Mouse (Mus musculus): ENCODE measurements around the gene Ifrd1. TPM values are rescaled to one million over a fixed set of nuclear protein-coding genes. Genes with fewer than 3 reads are reported as not detected.

Ifrd1 gene
- 40.3 and 44.5 TPM in 2 replicates for polyA plus RNA-seq (2015; fragmentation: Nextera tagmentation; extraction: Ambion mirVana)

DNA sequence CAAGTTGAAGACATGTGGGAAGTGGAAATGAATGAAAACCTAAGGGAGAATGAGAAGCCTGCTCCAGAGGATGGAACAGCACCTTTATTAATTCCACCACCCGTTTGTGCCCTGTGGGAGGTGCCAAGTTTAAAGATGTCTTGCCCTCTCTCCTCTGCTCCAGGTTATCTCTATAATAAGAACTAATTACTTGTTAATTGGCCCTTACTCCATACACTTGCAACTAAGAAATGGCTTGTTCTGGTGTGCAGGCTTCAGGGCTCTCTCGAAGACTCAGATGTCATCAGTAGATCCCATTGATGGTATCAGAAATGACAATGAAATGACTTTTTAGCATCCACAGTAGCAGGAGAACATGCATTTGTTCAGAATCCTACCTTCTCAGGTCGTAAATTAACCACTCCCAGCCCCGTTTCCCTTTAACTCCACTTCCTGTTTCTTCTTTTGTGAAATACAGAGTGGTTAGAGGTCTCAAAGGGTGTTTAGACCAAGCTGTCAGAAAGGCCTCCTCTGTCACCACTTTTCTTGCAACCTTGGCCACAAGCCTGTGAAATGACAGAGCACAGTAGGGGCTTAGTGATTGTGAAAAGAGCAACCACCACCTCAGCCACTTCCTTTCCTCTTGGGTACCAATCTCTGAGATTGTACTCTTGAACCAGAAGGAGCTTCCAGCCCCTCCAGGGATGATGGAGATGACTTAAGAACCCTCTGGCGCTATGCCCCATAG, at the start of gene Ifrd1:
Gene Ifrd1, minus strand, starts transcription at position 51 of the 727 bp plus-strand sequence.
- Histone ChIP-seq H3K9ac (ENCODE audit: low read depth, low read length) (no peak within 1 kb of the TSS), H3K4me1 (ENCODE audit: control insufficient read depth, low read depth, low read length) (peaks cover 10% of the 10 kb centered on the region), H3K9me3 (replicated peaks; ENCODE audit: control insufficient read depth, low read length) (no peaks in the 10 kb centered on the region), H3K36me3 (ENCODE audit: control insufficient read depth, insufficient read depth) (no peaks in the 10 kb centered on the region), H3K4me2 (ENCODE audit: low read depth, low read length) (peak within 1 kb of the TSS; percentile 13), H3K27ac (ENCODE audit: low read length) (no peak within 1 kb of the TSS), H3K27me3 (ENCODE audit: control insufficient read depth, insufficient read depth, low read depth, low read length) (no peaks in the 10 kb centered on the region), H3K4me3 (ENCODE audit: low read depth, low read length) (no peak within 1 kb of the TSS)
- ATAC-seq (ENCODE audit: low read depth): no peak
- 35% methylated on average over 5 of the region's 5 CpGs for WGBS (ENCODE audit: insufficient replicate concordance)

DNA sequence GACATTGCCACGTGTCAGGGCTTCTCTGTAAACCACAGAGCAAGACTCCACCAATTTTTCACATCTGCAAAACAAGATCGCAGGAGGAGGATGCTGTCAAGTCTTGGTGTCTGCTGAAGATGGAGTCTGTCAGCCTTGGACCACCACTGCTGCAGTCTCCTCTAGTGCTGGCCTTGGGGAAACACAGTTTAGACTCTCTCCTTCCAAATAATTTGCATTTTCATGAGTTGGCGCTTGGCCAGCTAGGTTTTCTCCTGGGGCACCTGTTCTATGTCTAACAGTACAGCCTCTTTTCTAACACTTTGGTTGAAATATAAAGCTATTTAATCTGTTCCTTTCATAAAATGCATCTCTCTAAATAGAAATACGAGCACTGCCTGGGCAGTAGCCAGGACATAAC, 38.2 kb upstream of the Ifrd1 start:
- Histone ChIP-seq H3K4me2 (ENCODE audit: low read depth, low read length) (no peak overlapping the region), H3K9ac (ENCODE audit: low read depth, low read length) (no peak overlapping the region), H3K27me3 (ENCODE audit: control insufficient read depth, insufficient read depth, low read depth, low read length) (no peaks in the 10 kb centered on the region), H3K27ac (ENCODE audit: low read length) (no peak overlapping the region), H3K9me3 (replicated peaks; ENCODE audit: control insufficient read depth, low read length) (no peaks in the 10 kb centered on the region), H3K4me3 (ENCODE audit: low read depth, low read length) (no peak overlapping the region), H3K4me1 (ENCODE audit: control insufficient read depth, low read depth, low read length) (no peaks in the 10 kb centered on the region), H3K36me3 (ENCODE audit: control insufficient read depth, insufficient read depth) (no peaks in the 10 kb centered on the region)
- 49% methylated on average over 4 of the region's 4 CpGs for WGBS (ENCODE audit: insufficient replicate concordance)
- no peak for ATAC-seq (ENCODE audit: low read depth)

DNA sequence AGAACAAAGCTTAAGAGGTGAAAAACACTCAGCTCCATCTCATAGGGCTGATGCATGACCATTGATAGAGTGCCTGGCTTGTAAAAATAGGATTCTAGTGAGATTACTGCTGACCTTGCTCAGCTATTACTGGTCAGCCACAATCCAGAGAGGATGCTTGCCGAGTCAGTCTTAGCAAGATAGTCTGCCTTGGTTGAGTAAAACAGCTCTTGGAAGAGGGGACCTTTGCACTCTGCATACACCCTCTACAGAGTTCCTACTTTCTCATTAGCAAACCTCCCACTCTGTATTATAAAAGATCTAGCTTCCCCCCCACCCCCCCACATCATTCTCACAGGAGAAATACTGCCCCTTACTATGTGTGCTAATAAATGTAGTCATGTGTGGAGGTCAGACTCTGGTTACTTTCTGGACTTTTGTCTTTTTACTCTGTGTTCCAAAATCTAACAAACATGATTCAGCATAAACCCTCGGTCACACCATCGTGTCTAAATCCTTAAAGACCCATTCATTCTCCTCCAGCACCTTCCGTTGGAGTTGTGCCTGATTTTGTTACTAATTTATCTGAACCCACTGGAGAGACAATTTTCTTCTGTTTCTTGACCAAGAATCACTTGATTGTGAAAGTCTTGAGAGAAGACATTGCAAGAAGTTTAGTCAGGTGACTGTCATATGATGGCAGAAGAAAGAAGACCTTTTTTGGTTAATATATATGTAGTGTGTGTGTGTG, 32.5 kb upstream of the Ifrd1 start:
- Histone ChIP-seq H3K27ac (ENCODE audit: low read length) (no peak overlapping the region), H3K36me3 (ENCODE audit: control insufficient read depth, insufficient read depth) (no peaks in the 10 kb centered on the region), H3K4me3 (ENCODE audit: low read depth, low read length) (no peak overlapping the region), H3K4me1 (ENCODE audit: control insufficient read depth, low read depth, low read length) (no peaks in the 10 kb centered on the region), H3K27me3 (ENCODE audit: control insufficient read depth, insufficient read depth, low read depth, low read length) (no peaks in the 10 kb centered on the region), H3K4me2 (ENCODE audit: low read depth, low read length) (no peak overlapping the region), H3K9me3 (replicated peaks; ENCODE audit: control insufficient read depth, low read length) (no peaks in the 10 kb centered on the region), H3K9ac (ENCODE audit: low read depth, low read length) (no peak overlapping the region)
- ATAC-seq (ENCODE audit: low read depth): no peak
- 61% methylated on average over 4 of the region's 4 CpGs for WGBS (ENCODE audit: insufficient replicate concordance)

DNA sequence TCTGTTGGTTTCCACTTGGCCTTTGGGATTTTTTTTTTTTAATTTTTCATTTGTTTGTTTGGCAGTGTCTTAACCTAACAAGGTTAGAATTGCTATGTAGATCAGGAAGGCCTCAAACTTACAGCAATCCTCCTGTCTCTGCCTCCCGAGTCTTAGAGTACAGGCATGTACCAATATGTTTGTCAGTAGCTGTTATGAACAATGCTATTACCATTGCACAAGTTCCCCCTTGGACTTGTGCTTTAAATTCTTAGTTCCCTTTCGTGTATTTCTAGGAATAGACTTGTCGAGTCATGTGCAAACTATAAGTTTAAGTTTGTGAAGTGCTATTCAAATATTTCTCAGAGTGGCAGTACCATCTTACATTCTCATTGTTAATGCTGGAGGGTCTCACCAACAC, 29.3 kb upstream of the Ifrd1 start:
- no peak for ATAC-seq (ENCODE audit: low read depth)
- no peak overlapping the region for H3K27ac ChIP-seq (ENCODE audit: low read length)
- H3K27me3 ChIP-seq (ENCODE audit: control insufficient read depth, insufficient read depth, low read depth, low read length): no peaks in the 10 kb centered on the region
- H3K36me3 ChIP-seq (ENCODE audit: control insufficient read depth, insufficient read depth): no peaks in the 10 kb centered on the region
- H3K4me2 ChIP-seq (ENCODE audit: low read depth, low read length): no peak overlapping the region
- 45% methylated on average over 3 of the region's 3 CpGs for WGBS (ENCODE audit: insufficient replicate concordance)
- H3K4me1 ChIP-seq (ENCODE audit: control insufficient read depth, low read depth, low read length): no peaks in the 10 kb centered on the region
- H3K9ac ChIP-seq (ENCODE audit: low read depth, low read length): no peak overlapping the region
- no peak overlapping the region for H3K4me3 ChIP-seq (ENCODE audit: low read depth, low read length)
- H3K9me3 ChIP-seq (replicated peaks; ENCODE audit: control insufficient read depth, low read length): no peaks in the 10 kb centered on the region

DNA sequence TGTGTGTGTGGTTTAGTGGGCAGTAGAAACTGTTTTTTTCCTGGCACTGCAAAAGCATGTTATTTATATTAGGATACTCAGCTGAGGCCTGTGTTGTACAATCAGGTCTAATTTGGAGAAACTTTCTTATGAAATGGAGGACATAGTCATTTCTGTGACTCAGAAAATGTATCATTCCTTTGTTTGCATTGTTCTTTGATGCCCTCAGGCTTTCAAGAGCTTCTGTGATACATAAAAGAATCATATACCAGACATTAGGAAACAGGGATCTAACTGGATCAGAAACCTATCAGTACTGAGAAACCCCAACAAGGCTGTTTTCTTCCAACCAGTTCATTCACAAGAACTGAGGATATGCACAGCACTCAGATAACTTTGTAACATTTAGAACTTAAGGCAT, 26.6 kb upstream of the Ifrd1 start:
- no peak for ATAC-seq (ENCODE audit: low read depth)
- Histone ChIP-seq H3K4me3 (ENCODE audit: low read depth, low read length) (no peak overlapping the region), H3K9me3 (replicated peaks; ENCODE audit: control insufficient read depth, low read length) (no peaks in the 10 kb centered on the region), H3K9ac (ENCODE audit: low read depth, low read length) (no peak overlapping the region), H3K27me3 (ENCODE audit: control insufficient read depth, insufficient read depth, low read depth, low read length) (no peaks in the 10 kb centered on the region), H3K27ac (ENCODE audit: low read length) (no peak overlapping the region), H3K36me3 (ENCODE audit: control insufficient read depth, insufficient read depth) (no peaks in the 10 kb centered on the region), H3K4me2 (ENCODE audit: low read depth, low read length) (no peak overlapping the region), H3K4me1 (ENCODE audit: control insufficient read depth, low read depth, low read length) (no peaks in the 10 kb centered on the region)

DNA sequence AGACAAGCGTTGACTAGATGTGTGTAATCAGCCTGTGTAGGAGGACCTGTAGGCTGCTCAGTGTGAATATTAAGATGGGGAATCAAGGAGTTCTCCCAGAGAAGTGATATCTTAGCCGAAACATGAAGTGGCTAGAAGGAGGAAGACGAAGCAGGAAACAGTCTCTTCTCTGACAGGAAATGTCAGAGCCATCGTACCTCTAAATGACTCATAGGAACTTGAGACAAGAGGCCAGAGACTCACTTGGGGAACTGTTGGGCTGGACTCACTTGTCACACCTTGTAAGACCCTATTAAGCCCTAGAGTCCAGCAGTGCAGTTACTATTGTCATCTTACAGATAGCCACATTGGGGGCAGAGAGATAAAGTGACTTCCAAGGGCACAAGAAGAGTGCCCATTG, 25.0 kb upstream of the Ifrd1 start:
- no peaks in the 10 kb centered on the region for H3K4me1 ChIP-seq (ENCODE audit: control insufficient read depth, low read depth, low read length)
- no peak overlapping the region for H3K9ac ChIP-seq (ENCODE audit: low read depth, low read length)
- H3K9me3 ChIP-seq (replicated peaks; ENCODE audit: control insufficient read depth, low read length): no peaks in the 10 kb centered on the region
- WGBS (ENCODE audit: insufficient replicate concordance): 25% methylated on average over 4 of the region's 4 CpGs
- no peak overlapping the region for H3K4me3 ChIP-seq (ENCODE audit: low read depth, low read length)
- H3K4me2 ChIP-seq (ENCODE audit: low read depth, low read length): no peak overlapping the region
- no peaks in the 10 kb centered on the region for H3K27me3 ChIP-seq (ENCODE audit: control insufficient read depth, insufficient read depth, low read depth, low read length)
- ATAC-seq (ENCODE audit: low read depth): no peak
- no peak overlapping the region for H3K27ac ChIP-seq (ENCODE audit: low read length)
- no peaks in the 10 kb centered on the region for H3K36me3 ChIP-seq (ENCODE audit: control insufficient read depth, insufficient read depth)

DNA sequence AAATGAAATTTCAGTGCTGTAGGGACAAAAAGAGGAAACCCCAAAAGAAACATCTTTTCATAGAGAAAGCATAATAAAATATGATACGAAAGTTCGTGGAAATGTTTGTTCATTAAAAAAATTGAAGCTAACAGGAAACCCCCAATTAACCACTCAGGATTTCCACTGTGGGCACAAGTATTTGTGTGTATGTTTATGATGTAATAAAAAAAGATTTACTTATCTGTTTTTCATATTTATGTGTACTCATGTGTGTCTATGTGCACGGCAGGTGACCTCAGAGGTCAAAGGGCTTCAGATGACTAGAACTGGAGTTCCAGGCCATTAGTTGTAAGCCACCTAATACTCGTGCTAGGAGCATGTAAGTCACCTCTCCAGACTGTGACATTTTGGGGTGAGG, 24.4 kb upstream of the Ifrd1 start:
- Histone ChIP-seq H3K9me3 (replicated peaks; ENCODE audit: control insufficient read depth, low read length) (no peaks in the 10 kb centered on the region), H3K4me1 (ENCODE audit: control insufficient read depth, low read depth, low read length) (no peaks in the 10 kb centered on the region), H3K4me2 (ENCODE audit: low read depth, low read length) (no peak overlapping the region), H3K9ac (ENCODE audit: low read depth, low read length) (no peak overlapping the region), H3K27me3 (ENCODE audit: control insufficient read depth, insufficient read depth, low read depth, low read length) (no peaks in the 10 kb centered on the region), H3K4me3 (ENCODE audit: low read depth, low read length) (no peak overlapping the region), H3K36me3 (ENCODE audit: control insufficient read depth, insufficient read depth) (no peaks in the 10 kb centered on the region), H3K27ac (ENCODE audit: low read length) (no peak overlapping the region)
- WGBS (ENCODE audit: insufficient replicate concordance): 59% methylated on average over 4 of the region's 4 CpGs
- no peak for ATAC-seq (ENCODE audit: low read depth)

DNA sequence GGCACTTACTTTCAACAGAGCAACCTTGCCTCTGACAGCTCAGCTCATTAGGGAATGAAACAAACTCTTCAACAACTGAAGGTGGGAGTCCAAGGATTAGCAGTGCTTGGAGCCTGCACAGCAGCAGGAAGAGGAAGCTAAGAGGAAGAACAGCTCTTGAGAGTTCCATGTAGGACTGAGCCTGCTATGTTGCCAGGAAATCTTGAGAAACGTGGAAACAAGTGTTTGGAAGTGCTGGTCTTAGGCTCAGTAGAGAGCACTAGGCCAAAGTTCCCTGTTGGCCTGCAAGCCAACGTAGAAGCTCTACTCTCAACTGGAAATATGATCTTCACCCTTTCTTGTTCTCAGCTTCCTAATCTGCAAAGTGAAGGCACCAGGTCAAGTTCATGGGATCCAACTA, 20.0 kb upstream of the Ifrd1 start:
- H3K27me3 ChIP-seq (ENCODE audit: control insufficient read depth, insufficient read depth, low read depth, low read length): no peaks in the 10 kb centered on the region
- H3K4me3 ChIP-seq (ENCODE audit: low read depth, low read length): no peak overlapping the region
- ATAC-seq (ENCODE audit: low read depth): no peak
- WGBS (ENCODE audit: insufficient replicate concordance): 44% methylated on average over 2 of the region's 2 CpGs
- no peak overlapping the region for H3K27ac ChIP-seq (ENCODE audit: low read length)
- no peaks in the 10 kb centered on the region for H3K9me3 ChIP-seq (replicated peaks; ENCODE audit: control insufficient read depth, low read length)
- no peak overlapping the region for H3K9ac ChIP-seq (ENCODE audit: low read depth, low read length)
- no peak overlapping the region for H3K4me2 ChIP-seq (ENCODE audit: low read depth, low read length)
- H3K4me1 ChIP-seq (ENCODE audit: control insufficient read depth, low read depth, low read length): no peaks in the 10 kb centered on the region
- no peaks in the 10 kb centered on the region for H3K36me3 ChIP-seq (ENCODE audit: control insufficient read depth, insufficient read depth)

DNA sequence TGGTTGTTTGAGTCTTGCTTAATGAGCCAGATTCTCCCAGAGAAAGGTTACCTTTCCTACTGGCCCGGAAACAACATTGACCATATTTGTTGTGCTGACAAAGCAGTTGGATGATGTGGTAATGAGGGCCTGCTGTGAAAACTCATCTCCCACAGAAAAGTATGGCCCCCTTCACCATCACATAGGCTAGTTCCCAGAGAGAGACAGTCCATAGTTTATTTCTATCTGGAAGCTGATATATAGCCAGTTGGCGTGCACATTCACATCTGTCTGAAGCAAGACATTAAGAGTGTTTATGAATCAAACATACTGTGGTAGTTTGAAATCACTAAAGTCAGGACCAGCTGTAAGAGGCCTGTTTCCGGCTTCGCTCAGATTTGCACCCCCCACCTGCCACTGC, 15.4 kb upstream of the Ifrd1 start:
- no peaks in the 10 kb centered on the region for H3K36me3 ChIP-seq (ENCODE audit: control insufficient read depth, insufficient read depth)
- no peak overlapping the region for H3K9ac ChIP-seq (ENCODE audit: low read depth, low read length)
- H3K4me3 ChIP-seq (ENCODE audit: low read depth, low read length): no peak overlapping the region
- H3K9me3 ChIP-seq (replicated peaks; ENCODE audit: control insufficient read depth, low read length): no peaks in the 10 kb centered on the region
- no peak for ATAC-seq (ENCODE audit: low read depth)
- WGBS (ENCODE audit: insufficient replicate concordance): 61% methylated on average over 4 of the region's 4 CpGs
- no peak overlapping the region for H3K4me2 ChIP-seq (ENCODE audit: low read depth, low read length)
- H3K4me1 ChIP-seq (ENCODE audit: control insufficient read depth, low read depth, low read length): no peaks in the 10 kb centered on the region
- no peaks in the 10 kb centered on the region for H3K27me3 ChIP-seq (ENCODE audit: control insufficient read depth, insufficient read depth, low read depth, low read length)
- no peak overlapping the region for H3K27ac ChIP-seq (ENCODE audit: low read length)
